Mouse (Mus musculus) lung, embryonic 15.5 days (tissue): ENCODE data around the gene Snrpd3. TPM values are rescaled to one million over a fixed set of nuclear protein-coding genes. Genes with fewer than 3 reads are reported as not detected.
A peak's percentile ranks its signal among the peaks of the same experiment; 100 is the strongest.
"Not testable (repeated sequence)": the region's sequence is repeated elsewhere in the genome, so short reads cannot be mapped to it uniquely, and the experiment has no call there.

ENCODE experiments used
- ATAC-seq: fragments of 200-750 bp; cut with Nextera tagmentation; 2 replicates; pipeline ENCODE4 v1.8.0; 2017; ENCODE audit warnings: moderate number of reproducible peaks, borderline replicate concordance; ENCODE audit not compliant: low FRiP score, low TSS enrichment; ENCODE audit errors: extremely low read depth
- H3K27ac ChIP-seq: fragments of 300-500 bp; sonication (generic); 2 replicates; pipeline ENCODE4 v1.5.1; 2015; ENCODE audit warnings: moderate library complexity, mild to moderate bottlenecking, inconsistent platforms
- H3K27me3 ChIP-seq: fragments of 300-500 bp; sonication (generic); 2 replicates; pipeline ENCODE4 v1.6.1; 2015; ENCODE audit warnings: inconsistent platforms
- H3K36me3 ChIP-seq: fragments of 300-500 bp; sonication (generic); 2 replicates; pipeline ENCODE4 v1.6.1; 2015; ENCODE audit warnings: inconsistent platforms
- H3K4me1 ChIP-seq: fragments of 300-500 bp; sonication (generic); 2 replicates; pipeline ENCODE4 v1.6.1; 2015; ENCODE audit warnings: inconsistent platforms
- H3K4me2 ChIP-seq: fragments of 300-500 bp; sonication (generic); 2 replicates; pipeline ENCODE4 v1.6.1; 2015; ENCODE audit warnings: inconsistent platforms, mild to moderate bottlenecking, moderate library complexity
- H3K4me3 ChIP-seq: fragments of 300-500 bp; sonication (generic); 2 replicates; pipeline ENCODE4 v1.5.1; 2015; ENCODE audit warnings: mild to moderate bottlenecking, inconsistent platforms
- H3K9ac ChIP-seq: fragments of 300-500 bp; sonication (generic); 2 replicates; pipeline ENCODE4 v1.6.1; 2015; ENCODE audit warnings: inconsistent platforms
- H3K9me3 ChIP-seq: fragments of 300-500 bp; sonication (generic); 2 replicates; pipeline ENCODE4 v1.6.1; 2016; ENCODE audit warnings: inconsistent platforms
- WGBS: fragments of 180-500 bp; shearing (Covaris S2); methylation state at CpG from one replicate; pipeline ENCODE4 v1.1.7; 2015; 5-methylcytosine and 5-hydroxymethylcytosine counted together
- polyA plus RNA-seq: library from polyadenylated mRNA; unstranded; fragments of >200 nt; fragmentation: Nextera tagmentation; extraction: Ambion mirVana; gene quantifications from 2 replicates; pipeline ENCODE4 v1.2.1, GENCODE M21; 2015

Snrpd3 gene
- polyA plus RNA-seq, 1 experiment from 2014 or later = 158 TPM

GRCm38 (mm10) chr10:75503692-75504091 is 13.7 kb upstream of the Snrpd3 start:
- H3K27me3 ChIP-seq = no peaks in the 10 kb centered on the region
- H3K9ac ChIP-seq = no peak overlapping the region
- peaks cover 21% of the 10 kb centered on the region for H3K36me3 ChIP-seq
- H3K9me3 ChIP-seq = no peaks in the 10 kb centered on the region
- H3K4me2 ChIP-seq = no peak overlapping the region
- H3K4me1 ChIP-seq = no peaks in the 10 kb centered on the region
- H3K4me3 ChIP-seq = no peak overlapping the region
- H3K27ac ChIP-seq = no peak overlapping the region
- no peak for ATAC-seq
- 86% methylated on average over 7 of the region's 7 CpGs for WGBS

GRCm38 (mm10) chr10:75504234-75505129 is 12.9 kb upstream of the Snrpd3 start:
- Histone ChIP-seq H3K4me2 (no peak overlapping the region), H3K27ac (no peak overlapping the region), H3K4me3 (no peak overlapping the region), H3K9ac (no peak overlapping the region), H3K4me1 (no peaks in the 10 kb centered on the region), H3K27me3 (no peaks in the 10 kb centered on the region), H3K9me3 (no peaks in the 10 kb centered on the region), H3K36me3 (peaks cover 29% of the 10 kb centered on the region)
- no peak for ATAC-seq
- WGBS = 73% methylated on average over 8 of the region's 8 CpGs

- H3K4me3 ChIP-seq = no peak overlapping the region
- no peaks in the 10 kb centered on the region for H3K4me1 ChIP-seq
- no peak for ATAC-seq
- H3K4me2 ChIP-seq = no peak overlapping the region
- H3K9me3 ChIP-seq = no peaks in the 10 kb centered on the region
- H3K27ac ChIP-seq = no peak overlapping the region
- no peaks in the 10 kb centered on the region for H3K27me3 ChIP-seq
- WGBS = 76% methylated on average over 3 of the region's 3 CpGs
- H3K36me3 ChIP-seq = peaks cover 35% of the 10 kb centered on the region
- H3K9ac ChIP-seq = no peak overlapping the region
Measured at GRCm38 (mm10) chr10:75505130-75505495, 12.2 kb upstream of the Snrpd3 start.

- H3K9me3 ChIP-seq, H3K9ac ChIP-seq, ATAC-seq, H3K4me1 ChIP-seq, H3K27me3 ChIP-seq, H3K4me2 ChIP-seq, H3K4me3 ChIP-seq, H3K27ac ChIP-seq: not testable (repeated sequence)
- WGBS = 84% methylated on average over 3 of the region's 3 CpGs
- peaks cover 43% of the 10 kb centered on the region for H3K36me3 ChIP-seq
Measured at GRCm38 (mm10) chr10:75505928-75506327, 11.4 kb upstream of the Snrpd3 start.

- no peak overlapping the region for H3K4me3 ChIP-seq
- peaks cover 3% of the 10 kb centered on the region for H3K4me1 ChIP-seq
- no peak overlapping the region for H3K9ac ChIP-seq
- no peak overlapping the region for H3K27ac ChIP-seq
- no peaks in the 10 kb centered on the region for H3K9me3 ChIP-seq
- WGBS = 91% methylated on average over 7 of the region's 7 CpGs
- H3K27me3 ChIP-seq = no peaks in the 10 kb centered on the region
- H3K36me3 ChIP-seq = peaks cover 54% of the 10 kb centered on the region
- no peak for ATAC-seq
- no peak overlapping the region for H3K4me2 ChIP-seq
Measured at GRCm38 (mm10) chr10:75510446-75510845, 6.9 kb upstream of the Snrpd3 start.

GRCm38 (mm10) chr10:75511060-75511459 is 6.3 kb upstream of the Snrpd3 start:
- no peak overlapping the region for H3K4me3 ChIP-seq
- H3K27ac ChIP-seq = no peak overlapping the region
- H3K4me1 ChIP-seq = peaks cover 9% of the 10 kb centered on the region
- no peak for ATAC-seq
- no peaks in the 10 kb centered on the region for H3K27me3 ChIP-seq
- 87% methylated on average over 9 of the region's 9 CpGs for WGBS
- peaks cover 54% of the 10 kb centered on the region for H3K36me3 ChIP-seq
- H3K4me2 ChIP-seq = no peak overlapping the region
- no peaks in the 10 kb centered on the region for H3K9me3 ChIP-seq
- no peak overlapping the region for H3K9ac ChIP-seq

GRCm38 (mm10) chr10:75511897-75512296 is 5.5 kb upstream of the Snrpd3 start:
- WGBS = 94% methylated on average over 7 of the region's 7 CpGs
- Histone ChIP-seq H3K9ac (no peak overlapping the region), H3K4me1 (peaks cover 15% of the 10 kb centered on the region), H3K36me3 (peaks cover 51% of the 10 kb centered on the region), H3K27ac (no peak overlapping the region), H3K9me3 (no peaks in the 10 kb centered on the region), H3K4me2 (no peak overlapping the region), H3K4me3 (no peak overlapping the region), H3K27me3 (no peaks in the 10 kb centered on the region)
- no peak for ATAC-seq

GRCm38 (mm10) chr10:75512796-75513195 is 4.6 kb upstream of the Snrpd3 start:
- Histone ChIP-seq H3K27me3 (no peaks in the 10 kb centered on the region), H3K27ac (no peak overlapping the region), H3K36me3 (peaks cover 42% of the 10 kb centered on the region), H3K9me3 (no peaks in the 10 kb centered on the region), H3K9ac (no peak overlapping the region), H3K4me3 (no peak overlapping the region), H3K4me1 (peaks cover 15% of the 10 kb centered on the region), H3K4me2 (no peak overlapping the region)
- ATAC-seq = no peak
- WGBS = 78% methylated on average over 7 of the region's 7 CpGs

GRCm38 (mm10) chr10:75513306-75514067 is 3.9 kb upstream of the Snrpd3 start:
- H3K4me1 ChIP-seq = peaks cover 17% of the 10 kb centered on the region
- H3K36me3 ChIP-seq = peaks cover 35% of the 10 kb centered on the region
- H3K27ac ChIP-seq = no peak overlapping the region
- H3K9me3 ChIP-seq = no peaks in the 10 kb centered on the region
- H3K4me3 ChIP-seq = no peak overlapping the region
- WGBS = 90% methylated on average over 8 of the region's 8 CpGs
- H3K27me3 ChIP-seq = no peaks in the 10 kb centered on the region
- H3K9ac ChIP-seq = no peak overlapping the region
- no peak overlapping the region for H3K4me2 ChIP-seq
- ATAC-seq = no peak

- H3K4me2 ChIP-seq = no peak overlapping the region
- H3K9ac ChIP-seq = no peak overlapping the region
- peaks cover 26% of the 10 kb centered on the region for H3K36me3 ChIP-seq
- H3K4me1 ChIP-seq = peaks cover 26% of the 10 kb centered on the region
- no peak overlapping the region for H3K4me3 ChIP-seq
- no peak overlapping the region for H3K27ac ChIP-seq
- H3K9me3 ChIP-seq = no peaks in the 10 kb centered on the region
- 64% methylated on average over 7 of the region's 7 CpGs for WGBS
- no peaks in the 10 kb centered on the region for H3K27me3 ChIP-seq
- ATAC-seq = no peak
Measured at GRCm38 (mm10) chr10:75514361-75514760, 3.0 kb upstream of the Snrpd3 start.

- Histone ChIP-seq H3K4me1 (peaks cover 32% of the 10 kb centered on the region), H3K9me3 (no peaks in the 10 kb centered on the region), H3K4me3 (peak overlapping the region; percentile 72; the same call in 1 of the 2 replicates), H3K27ac (no peak overlapping the region), H3K27me3 (no peaks in the 10 kb centered on the region), H3K4me2 (peak overlapping the region; percentile 78), H3K9ac (peak overlapping the region; percentile 21; the same call in 1 of the 2 replicates), H3K36me3 (peaks cover 26% of the 10 kb centered on the region)
- WGBS = 76% methylated on average over 4 of the region's 4 CpGs
- ATAC-seq = no peak
Measured at GRCm38 (mm10) chr10:75515216-75516037, 1.9 kb upstream of the Snrpd3 start.
